Mouse (Mus musculus) lung, embryonic 16.5 days (tissue): ENCODE results near the gene Fbxo3. TPM values are rescaled to one million over a fixed set of nuclear protein-coding genes. Genes with fewer than 3 reads are reported as not detected.
"Not testable (repeated sequence)": the region's sequence is repeated elsewhere in the genome, so short reads cannot be mapped to it uniquely, and the experiment has no call there.

Source experiments
- ATAC-seq: fragments of 200-750 bp; cut with Nextera tagmentation; 2 replicates; pipeline ENCODE4 v1.8.0; 2017; ENCODE audit warnings: low read depth, mild to moderate bottlenecking, moderate library complexity
- H3K27ac ChIP-seq: fragments of 300-500 bp; sonication (generic); 2 replicates; pipeline ENCODE4 v1.5.1; 2014; ENCODE audit warnings: mild to moderate bottlenecking, control low read depth, low read length
- H3K27me3 ChIP-seq: fragments of 300-500 bp; sonication (generic); 2 replicates; pipeline ENCODE4 v1.6.1; 2014; ENCODE audit warnings: low read depth, low read length, mixed read lengths; ENCODE audit not compliant: control insufficient read depth, insufficient read depth
- H3K36me3 ChIP-seq: fragments of 300-500 bp; sonication (generic); 2 replicates; pipeline ENCODE4 v1.6.1; 2014; ENCODE audit warnings: low read length; ENCODE audit not compliant: control insufficient read depth, insufficient read depth
- H3K4me1 ChIP-seq: fragments of 300-500 bp; sonication (generic); replicated peaks from 2 replicates; pipeline ENCODE4 v1.6.1; 2014; ENCODE audit warnings: low read length, mixed read lengths; ENCODE audit not compliant: control insufficient read depth, insufficient read depth
- H3K4me2 ChIP-seq: fragments of 300-500 bp; sonication (generic); 2 replicates; pipeline ENCODE4 v1.6.1; 2014; ENCODE audit warnings: low read depth, low read length, control low read depth
- H3K4me3 ChIP-seq: fragments of 300-500 bp; sonication (generic); 2 replicates; pipeline ENCODE4 v1.5.1; 2014; ENCODE audit warnings: mild to moderate bottlenecking, low read length, control low read depth
- H3K9ac ChIP-seq: fragments of 300-500 bp; sonication (generic); 2 replicates; pipeline ENCODE4 v1.6.1; 2014; ENCODE audit warnings: low read length, control low read depth
- H3K9me3 ChIP-seq: fragments of 300-500 bp; sonication (generic); 2 replicates; pipeline ENCODE4 v1.6.1; 2016; ENCODE audit warnings: low read length; ENCODE audit not compliant: control insufficient read depth
- WGBS: fragments of 180-500 bp; shearing (Covaris S2); extraction: QIAGEN DNeasy Blood & Tissue Kit; methylation state at CpG from one replicate; pipeline ENCODE4 v1.1.7; 2014; 5-methylcytosine and 5-hydroxymethylcytosine counted together
- polyA plus RNA-seq: library from polyadenylated mRNA; unstranded; fragments of >200 nt; fragmentation: Nextera tagmentation; extraction: Ambion mirVana; gene quantifications from 2 replicates; pipeline ENCODE4 v1.2.1, GENCODE M21; 2015

The Fbxo3 gene
- polyA plus RNA-seq, 1 experiment from 2014 or later = 63.6 TPM

- Histone ChIP-seq H3K27me3 (no peaks in the 10 kb centered on the region), H3K4me2 (no peak overlapping the region), H3K36me3 (no peaks in the 10 kb centered on the region), H3K9ac (no peak overlapping the region), H3K4me1 (no peaks in the 10 kb centered on the region), H3K9me3 (no peaks in the 10 kb centered on the region), H3K27ac (no peak overlapping the region), H3K4me3 (no peak overlapping the region)
- no peak for ATAC-seq
- 70% methylated on average over 4 of the region's 4 CpGs for WGBS
These were observed 25.7 kb upstream of the Fbxo3 start for GRCm38 (mm10) chr2:104001861-104002260.

GRCm38 (mm10) chr2:104002711-104003413 lies 24.7 kb upstream of the Fbxo3 start:
- no peaks in the 10 kb centered on the region for H3K9me3 ChIP-seq
- no peak overlapping the region for H3K9ac ChIP-seq
- H3K27ac ChIP-seq = no peak overlapping the region
- no peaks in the 10 kb centered on the region for H3K4me1 ChIP-seq
- no peaks in the 10 kb centered on the region for H3K36me3 ChIP-seq
- H3K27me3 ChIP-seq = no peaks in the 10 kb centered on the region
- no peak overlapping the region for H3K4me2 ChIP-seq
- 28% methylated on average over 16 of the region's 16 CpGs for WGBS
- no peak overlapping the region for H3K4me3 ChIP-seq
- ATAC-seq = no peak

- no peaks in the 10 kb centered on the region for H3K4me1 ChIP-seq
- H3K4me3 ChIP-seq = no peak overlapping the region
- H3K27ac ChIP-seq = no peak overlapping the region
- no peaks in the 10 kb centered on the region for H3K9me3 ChIP-seq
- H3K36me3 ChIP-seq = no peaks in the 10 kb centered on the region
- H3K27me3 ChIP-seq = no peaks in the 10 kb centered on the region
- ATAC-seq = no peak
- no peak overlapping the region for H3K9ac ChIP-seq
- no peak overlapping the region for H3K4me2 ChIP-seq
- 75% methylated on average over 7 of the region's 7 CpGs for WGBS
These were observed 19.6 kb upstream of the Fbxo3 start for GRCm38 (mm10) chr2:104007793-104008519.

- not testable (repeated sequence) for H3K27ac ChIP-seq, H3K27me3 ChIP-seq, ATAC-seq, H3K9me3 ChIP-seq, H3K4me1 ChIP-seq, H3K4me3 ChIP-seq, H3K4me2 ChIP-seq, H3K36me3 ChIP-seq, H3K9ac ChIP-seq
- WGBS = 90% methylated on average over 3 of the region's 3 CpGs
These were observed 18.7 kb upstream of the Fbxo3 start for GRCm38 (mm10) chr2:104008853-104009252.

- H3K4me2 ChIP-seq = no peak overlapping the region
- no peaks in the 10 kb centered on the region for H3K27me3 ChIP-seq
- no peaks in the 10 kb centered on the region for H3K9me3 ChIP-seq
- 76% methylated on average over 7 of the region's 7 CpGs for WGBS
- H3K36me3 ChIP-seq = no peaks in the 10 kb centered on the region
- peaks cover 4% of the 10 kb centered on the region for H3K4me1 ChIP-seq
- H3K9ac ChIP-seq = no peak overlapping the region
- no peak for ATAC-seq
- H3K27ac ChIP-seq = no peak overlapping the region
- H3K4me3 ChIP-seq = no peak overlapping the region
These were observed 4.4 kb upstream of the Fbxo3 start for GRCm38 (mm10) chr2:104023096-104023495.

- Histone ChIP-seq H3K36me3 (no peaks in the 10 kb centered on the region), H3K27me3 (no peaks in the 10 kb centered on the region), H3K27ac (no peak overlapping the region), H3K9me3 (no peaks in the 10 kb centered on the region), H3K4me2 (no peak overlapping the region), H3K4me1 (peaks cover 15% of the 10 kb centered on the region), H3K4me3 (no peak overlapping the region), H3K9ac (no peak overlapping the region)
- 84% methylated on average over 4 of the region's 4 CpGs for WGBS
- ATAC-seq = no peak
These were observed 2.9 kb upstream of the Fbxo3 start for GRCm38 (mm10) chr2:104024656-104025055.

- peak; percentile 69 for ATAC-seq
- Histone ChIP-seq H3K27ac (peak within 1 kb of the TSS; percentile 63), H3K36me3 (no peaks in the 10 kb centered on the region), H3K4me1 (peaks cover 18% of the 10 kb centered on the region), H3K9me3 (no peaks in the 10 kb centered on the region), H3K9ac (peak within 1 kb of the TSS; percentile 99), H3K4me3 (peak within 1 kb of the TSS; percentile 82), H3K27me3 (no peaks in the 10 kb centered on the region), H3K4me2 (peak within 1 kb of the TSS; percentile 80)
- 0% methylated on average over 32 of the region's 32 CpGs for WGBS
These were observed 710 bp downstream of the Fbxo3 start, which contains the start of gene 4931422A03Rik for GRCm38 (mm10) chr2:104028139-104028723. 4931422A03Rik (minus strand) TSS chr2:104028361.

GRCm38 (mm10) chr2:104029074-104029473 lies 1.6 kb downstream of the Fbxo3 start:
- H3K4me3 ChIP-seq = peak overlapping the region; percentile 82
- H3K9me3 ChIP-seq = no peaks in the 10 kb centered on the region
- no peak overlapping the region; the same call in 1 of the 2 replicates for H3K9ac ChIP-seq
- H3K36me3 ChIP-seq = peaks cover 4% of the 10 kb centered on the region
- no peak for ATAC-seq
- peaks cover 18% of the 10 kb centered on the region for H3K4me1 ChIP-seq
- H3K4me2 ChIP-seq = peak overlapping the region; percentile 80
- H3K27ac ChIP-seq = no peak overlapping the region
- WGBS = 53% methylated on average over 2 of the region's 2 CpGs
- no peaks in the 10 kb centered on the region for H3K27me3 ChIP-seq

- Histone ChIP-seq H3K27ac (no peak overlapping the region), H3K4me3 (no peak overlapping the region), H3K27me3 (no peaks in the 10 kb centered on the region), H3K4me1 (peaks cover 18% of the 10 kb centered on the region), H3K36me3 (peaks cover 7% of the 10 kb centered on the region), H3K9ac (no peak overlapping the region), H3K4me2 (no peak overlapping the region), H3K9me3 (no peaks in the 10 kb centered on the region)
- ATAC-seq = no peak
- WGBS = 78% methylated on average over 3 of the region's 3 CpGs
These were observed 2.9 kb downstream of the Fbxo3 start for GRCm38 (mm10) chr2:104030381-104030780.
